In genomic region chr6:113837740-113838139, GRCm38 (mm10) we compare ENCODE assay signal across 20 mouse cellular contexts.
"Had no signal": no experiment of that assay in that cellular context is flagged by ENCODE, and none has a peak within 500 bp of the region (broad histone marks: within the 10 kb centered on the region; RNA-seq: fewer than 3 reads in every experiment).

No protein-coding gene starts in this region.

- ATAC-seq: lung, postnatal 0 days; midbrain, embryonic 13.5 days; midbrain, embryonic 15.5 days had no signal

- H3K36me3 ChIP-seq: lung, embryonic 15.5 days; midbrain, embryonic 15.5 days; stomach, embryonic 15.5 days had no signal

- H3K27ac ChIP-seq: liver, embryonic 14.5 days; lung, embryonic 15.5 days; macrophage; midbrain, embryonic 13.5 days; midbrain, embryonic 15.5 days; neural tube, embryonic 12.5 days; stomach, embryonic 15.5 days; stomach, postnatal 0 days had no signal

- H3K27me3 ChIP-seq: lung, embryonic 15.5 days; midbrain, embryonic 15.5 days; neural tube, embryonic 12.5 days; stomach, embryonic 15.5 days had no signal

- H3K4me1 ChIP-seq: lung, embryonic 15.5 days; megakaryocyte, embryonic 14.5 days; midbrain, embryonic 13.5 days; midbrain, embryonic 15.5 days; neural tube, embryonic 12.5 days; stomach, embryonic 15.5 days had no signal

- H3K9ac ChIP-seq: liver, embryonic 14.5 days; lung, embryonic 15.5 days; midbrain, embryonic 13.5 days; midbrain, embryonic 15.5 days; neural tube, embryonic 12.5 days; stomach, embryonic 15.5 days had no signal

- H3K4me2 ChIP-seq: lung, embryonic 15.5 days; midbrain, embryonic 11.5 days; midbrain, embryonic 13.5 days; midbrain, embryonic 15.5 days; neural tube, embryonic 12.5 days; stomach, embryonic 15.5 days had no signal

- DNase-seq: lung, adult 2 months; lung, postnatal 14 days; lung, postnatal 36 days; right cerebral cortex, adult 18-20 months; right cerebral cortex, postnatal 25 days; right cerebral cortex, postnatal 4 days; thymus, adult 2 months; thymus, postnatal 25 days; thymus, postnatal 4 days had no signal

- H3K4me3 ChIP-seq: lung, embryonic 15.5 days; megakaryocyte, embryonic 14.5 days; midbrain, embryonic 13.5 days; midbrain, embryonic 15.5 days; neural tube, embryonic 12.5 days; stomach, embryonic 15.5 days had no signal

- H3K9me3 ChIP-seq: lung, embryonic 15.5 days; megakaryocyte, embryonic 14.5 days; midbrain, embryonic 13.5 days; midbrain, embryonic 15.5 days; neural tube, embryonic 12.5 days; stomach, embryonic 15.5 days had no signal
